In genomic region chr3:100682281-100682680, GRCm38 (mm10) we compare ENCODE assay signal across 9 mouse cellular contexts. TPM values are rescaled to one million over a fixed set of nuclear protein-coding genes. Genes with fewer than 3 reads are reported as not detected.
DNase-seq lines count a peak whose midpoint lies in the region; ATAC-seq and TF ChIP-seq lines count a peak whose summit lies in the region.
"Had no signal": no experiment of that assay in that cellular context is flagged by ENCODE, and none has a peak within 500 bp of the region (broad histone marks: within the 10 kb centered on the region; RNA-seq: fewer than 3 reads in every experiment).

No protein-coding gene starts in this region.

- intact Hi-C loops in left cerebral cortex, adult 2 months (cut with DNase I) = loop anchor here (2.0 to 10.0 kb wide), 6 partner anchors 85 to 497 kb away; partner anchors contain the start of genes Tent5c and Trim45
- intact Hi-C loops in left cerebral cortex, postnatal 25 days (cut with DNase I) = loop anchor here (5.0 to 10.0 kb wide), 2 partner anchors 110 to 497 kb away; no protein-coding TSS in a partner anchor

- 47% methylated on average over 4 of the region's 4 CpGs for WGBS in embryonic facial prominence, embryonic 15.5 days
- WGBS in limb, embryonic 10.5 days = 71% methylated on average over 4 of the region's 4 CpGs
- WGBS in neural tube, embryonic 12.5 days = 50% methylated on average over 4 of the region's 4 CpGs

- H3K4me1 ChIP-seq in embryonic facial prominence, embryonic 15.5 days = peaks cover 22% of the 10 kb centered on the region
- H3K4me1 ChIP-seq in limb, embryonic 10.5 days = peaks cover 53% of the 10 kb centered on the region
- H3K4me1 ChIP-seq in neural tube, embryonic 12.5 days = peaks cover 22% of the 10 kb centered on the region

- H3K36me3 ChIP-seq in embryonic facial prominence, embryonic 15.5 days = no peaks in the 10 kb centered on the region
- H3K36me3 ChIP-seq in limb, embryonic 10.5 days = peaks cover 8% of the 10 kb centered on the region; the same call in 1 of the 2 replicates
- no peaks in the 10 kb centered on the region for H3K36me3 ChIP-seq in neural tube, embryonic 12.5 days

- no peak for DNase-seq in left cerebral cortex, adult 2 months (ENCODE audit: extremely low spot score in 1 of 2, low spot score in 2 of 2)
- no peak for DNase-seq in left cerebral cortex, postnatal 25 days (ENCODE audit: low spot score in 2 of 2)
- DNase-seq in limb, embryonic 10.5 days (ENCODE audit: low spot score) = no peak
- no peak for DNase-seq in thymus, postnatal 36 days
- DNase-seq in spleen, postnatal 36 days (ENCODE audit: low spot score in 2 of 2) = no peak
- DNase-seq: thymus, adult 18-20 months had no signal

- no peaks in the 10 kb centered on the region for H3K9me3 ChIP-seq in embryonic facial prominence, embryonic 15.5 days (replicated peaks)
- H3K9me3 ChIP-seq in limb, embryonic 10.5 days (replicated peaks) = no peaks in the 10 kb centered on the region
- no peaks in the 10 kb centered on the region for H3K9me3 ChIP-seq in neural tube, embryonic 12.5 days

- H3K4me3 ChIP-seq in left cerebral cortex, adult 2 months = peak overlapping the region; percentile 99
- H3K4me3 ChIP-seq in embryonic facial prominence, embryonic 15.5 days (replicated peaks) = peak overlapping the region; percentile 34
- H3K4me3 ChIP-seq in limb, embryonic 10.5 days = peak overlapping the region; percentile 82
- no peak overlapping the region for H3K4me3 ChIP-seq in neural tube, embryonic 12.5 days

- peak overlapping the region; percentile 88 for H3K4me2 ChIP-seq in embryonic facial prominence, embryonic 15.5 days (replicated peaks)
- H3K4me2 ChIP-seq in neural tube, embryonic 12.5 days (replicated peaks) = peak overlapping the region; percentile 90

- ATAC-seq in embryonic facial prominence, embryonic 15.5 days (ENCODE audit: insufficient number of reproducible peaks, low FRiP score, low TSS enrichment, low read depth) = no peak
- no peak for ATAC-seq in neural tube, embryonic 12.5 days (ENCODE audit: low FRiP score, low read depth)
- ATAC-seq in monocyte, adult 5-6 weeks (replicated peaks; ENCODE audit: insufficient number of reproducible peaks, low FRiP score, low TSS enrichment, poor library complexity, severe bottlenecking) = no peak

- no peak overlapping the region for H3K27ac ChIP-seq in left cerebral cortex, adult 2 months
- H3K27ac ChIP-seq in embryonic facial prominence, embryonic 15.5 days (replicated peaks) = no peak overlapping the region
- H3K27ac ChIP-seq in limb, embryonic 10.5 days = no peak overlapping the region
- no peak overlapping the region for H3K27ac ChIP-seq in neural tube, embryonic 12.5 days

- H3K9ac ChIP-seq in embryonic facial prominence, embryonic 15.5 days = no peak overlapping the region
- H3K9ac ChIP-seq in neural tube, embryonic 12.5 days = no peak overlapping the region

- no peaks in the 10 kb centered on the region for H3K27me3 ChIP-seq in embryonic facial prominence, embryonic 15.5 days
- H3K27me3 ChIP-seq in limb, embryonic 10.5 days (ENCODE audit: low read depth, poor library complexity, severe bottlenecking) = no peaks in the 10 kb centered on the region
- no peaks in the 10 kb centered on the region for H3K27me3 ChIP-seq in neural tube, embryonic 12.5 days (replicated peaks)

- TF ChIP-seq CTCF in left cerebral cortex, adult 2 months (IDR thresholded peaks at IDR 0.05) = no peak

RNA-seq across cellular contexts. Expression of gene Man1a2, which starts 3.0 kb away (rescaled TPM):
- total RNA-seq in left cerebral cortex, adult 2 months (2021) = 100 to 1,000 TPM; 166 to 170 TPM
- 100 to 1,000 TPM; 170 to 172 TPM for total RNA-seq in left cerebral cortex, postnatal 25 days (2021)
- polyA plus RNA-seq in embryonic facial prominence, embryonic 15.5 days (2015; fragmentation: Nextera tagmentation; extraction: Ambion mirVana) = 75.5 and 78.2 TPM in 2 replicates
- 67.1 and 74.9 TPM in 2 replicates for polyA plus RNA-seq in limb, embryonic 10.5 days (2016; fragmentation: Nextera tagmentation; extraction: Ambion mirVana)
- 58.0 and 76.6 TPM in 2 replicates for polyA plus RNA-seq in neural tube, embryonic 12.5 days (2016; fragmentation: Nextera tagmentation; extraction: Ambion mirVana)
- total RNA-seq in monocyte, adult 5-6 weeks (2017) = 56.4 to 88.2 TPM (median 78.2 TPM) in 3 replicates
